Mouse (Mus musculus): ENCODE data around the gene Zfp638. TPM values are rescaled to one million over a fixed set of nuclear protein-coding genes. Genes with fewer than 3 reads are reported as not detected.

The Zfp638 gene
- total RNA-seq, 1 experiment: 96.6 TPM

Other genes starting within 250 kb of the Zfp638 start
- gene Clec4f, start 210.9 kb upstream of the Zfp638 start, total RNA-seq (2012; rRNA removed): not detected in 2 replicates
- gene Cd207, start 189.3 kb upstream of the Zfp638 start, total RNA-seq (2012; rRNA removed): not detected in 2 replicates
- gene Vax2, start 155.8 kb upstream of the Zfp638 start, total RNA-seq (2012; rRNA removed): 0.69 and 2.1 TPM in 2 replicates
- not detected in 2 replicates for gene Atp6v1b1, start 124.1 kb upstream of the Zfp638 start, total RNA-seq (2012; rRNA removed)
- 0.16 and 0.18 TPM in 2 replicates for gene Ankrd53, start 104.5 kb upstream of the Zfp638 start, total RNA-seq (2012; rRNA removed)
- gene Tex261, start 91.3 kb upstream of the Zfp638 start, total RNA-seq (2012; rRNA removed): 61.6 and 70.9 TPM in 2 replicates
- gene Nagk, start 72.1 kb upstream of the Zfp638 start, total RNA-seq (2012; rRNA removed): 18.0 and 22.2 TPM in 2 replicates
- 48.9 and 57.8 TPM in 2 replicates for gene Paip2b, start 35.4 kb upstream of the Zfp638 start, total RNA-seq (2012; rRNA removed)
- 10.0 and 12.8 TPM in 2 replicates for gene Dysf, start 141.5 kb downstream of the Zfp638 start, total RNA-seq (2012; rRNA removed)